Mouse (Mus musculus) G1E (cell line): ENCODE measurements around the gene Ms4a2.

Source experiments
- CTCF ChIP-seq: IDR thresholded peaks from 2 replicates; pipeline ENCODE4 v1.5.1; 2012; ENCODE audit warnings: low read depth, low read length, inconsistent platforms, mixed read lengths
- GATA1 ChIP-seq: IDR thresholded peaks from 2 replicates; pipeline ENCODE4 v1.6.1; 2012; ENCODE audit warnings: borderline replicate concordance, low read length, inconsistent platforms, mixed read lengths

GRCm38 (mm10) chr19:11646166-11646565 lies 22.6 kb upstream of the Ms4a2 start:
- TF ChIP-seq CTCF (no peak), GATA1 (no peak)
